Mouse (Mus musculus) hindbrain, embryonic 13.5 days (tissue): ENCODE data around the gene Srp72. TPM values are rescaled to one million over a fixed set of nuclear protein-coding genes. Genes with fewer than 3 reads are reported as not detected.

Experiments used
- ATAC-seq: fragments of 200-750 bp; cut with Nextera tagmentation; 2 replicates; pipeline ENCODE4 v1.8.0; 2017; ENCODE audit warnings: moderate TSS enrichment; ENCODE audit not compliant: low FRiP score
- H3K27ac ChIP-seq: fragments of 300-500 bp; sonication (generic); 2 replicates; pipeline ENCODE4 v1.5.1; 2015; ENCODE audit warnings: inconsistent platforms, mild to moderate bottlenecking, moderate library complexity
- H3K27me3 ChIP-seq: fragments of 300-500 bp; sonication (generic); 2 replicates; pipeline ENCODE4 v1.6.1; 2015; ENCODE audit warnings: mild to moderate bottlenecking, inconsistent platforms
- H3K36me3 ChIP-seq: fragments of 300-500 bp; sonication (generic); 2 replicates; pipeline ENCODE4 v1.6.1; 2015; ENCODE audit warnings: mild to moderate bottlenecking, inconsistent platforms
- H3K4me1 ChIP-seq: fragments of 300-500 bp; sonication (generic); replicated peaks from 2 replicates; pipeline ENCODE4 v1.6.1; 2015; ENCODE audit warnings: inconsistent platforms
- H3K4me2 ChIP-seq: fragments of 300-500 bp; sonication (generic); 2 replicates; pipeline ENCODE4 v1.6.1; 2015; ENCODE audit warnings: inconsistent platforms, mild to moderate bottlenecking, moderate library complexity
- H3K4me3 ChIP-seq: fragments of 300-500 bp; sonication (generic); 2 replicates; pipeline ENCODE4 v1.5.1; 2015; ENCODE audit warnings: mild to moderate bottlenecking, inconsistent platforms
- H3K9ac ChIP-seq: fragments of 300-500 bp; sonication (generic); 2 replicates; pipeline ENCODE4 v1.6.1; 2015; ENCODE audit warnings: mild to moderate bottlenecking, inconsistent platforms
- H3K9me3 ChIP-seq: fragments of 300-500 bp; sonication (generic); 2 replicates; pipeline ENCODE4 v1.6.1; 2016; ENCODE audit warnings: inconsistent platforms
- WGBS: fragments of 180-500 bp; shearing (Covaris S2); methylation state at CpG from one replicate; pipeline ENCODE4 v1.1.7; 2015; 5-methylcytosine and 5-hydroxymethylcytosine counted together
- polyA plus RNA-seq: library from polyadenylated mRNA; unstranded; fragments of >200 nt; fragmentation: Nextera tagmentation; extraction: Ambion mirVana; gene quantifications from 2 replicates; pipeline ENCODE4 v1.2.1, GENCODE M21; 2015

The Srp72 gene
- polyA plus RNA-seq, 1 experiment from 2014 or later: 80.3 TPM

DNA sequence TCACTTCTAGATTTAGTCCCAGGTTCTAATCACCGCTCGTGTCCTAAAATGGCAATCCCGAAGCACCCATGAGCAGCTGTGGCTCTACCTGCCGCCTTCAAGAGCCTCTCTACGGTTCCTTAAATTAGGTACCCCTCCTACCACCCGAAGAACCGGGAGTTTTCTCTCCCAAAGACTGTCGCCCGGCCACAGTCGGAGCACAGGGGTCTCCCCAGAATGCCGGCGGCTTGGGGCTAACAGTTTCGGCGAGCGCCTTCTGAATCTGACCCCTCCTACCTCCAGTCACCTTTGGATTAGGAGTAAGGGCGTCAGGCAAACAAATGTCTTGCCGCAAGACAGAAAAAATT is 303 bp upstream of the Srp72 start:
- peak; percentile 55 for ATAC-seq
- H3K9ac ChIP-seq: peak overlapping the region; percentile 88
- peaks cover 25% of the 10 kb centered on the region for H3K4me1 ChIP-seq
- H3K4me3 ChIP-seq: peak overlapping the region; percentile 90
- no peaks in the 10 kb centered on the region for H3K27me3 ChIP-seq
- H3K27ac ChIP-seq: no peak overlapping the region
- 3% methylated on average over 17 of the region's 17 CpGs for WGBS
- peaks cover 18% of the 10 kb centered on the region for H3K36me3 ChIP-seq
- H3K9me3 ChIP-seq: no peaks in the 10 kb centered on the region
- H3K4me2 ChIP-seq: peak overlapping the region; percentile 90

DNA sequence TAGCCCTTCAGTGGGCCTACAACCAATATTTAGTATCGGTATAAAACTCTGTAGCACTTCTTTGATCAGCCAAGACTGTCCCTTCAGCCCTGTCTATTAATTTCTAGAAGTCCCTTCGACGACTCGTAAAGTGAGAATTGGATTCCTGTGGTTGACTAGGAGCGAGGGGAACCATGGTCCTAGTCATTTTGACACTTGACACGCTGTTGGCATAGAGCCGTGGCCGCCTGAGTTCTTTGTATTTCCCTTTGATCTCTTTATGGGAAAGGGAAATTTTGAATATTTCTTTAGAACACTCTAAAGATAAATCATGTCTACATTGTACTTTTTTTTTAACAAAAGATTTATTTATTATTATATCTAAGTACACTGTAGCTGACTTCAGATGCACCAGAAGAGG is 1.3 kb downstream of the Srp72 start:
- Histone ChIP-seq H3K27ac (no peak overlapping the region), H3K27me3 (no peaks in the 10 kb centered on the region), H3K9ac (peak overlapping the region; percentile 88), H3K4me1 (peaks cover 25% of the 10 kb centered on the region), H3K4me2 (peak overlapping the region; percentile 90), H3K4me3 (peak overlapping the region; percentile 90), H3K36me3 (peaks cover 26% of the 10 kb centered on the region), H3K9me3 (no peaks in the 10 kb centered on the region)
- WGBS: 89% methylated on average over 8 of the region's 8 CpGs
- ATAC-seq: no peak

DNA sequence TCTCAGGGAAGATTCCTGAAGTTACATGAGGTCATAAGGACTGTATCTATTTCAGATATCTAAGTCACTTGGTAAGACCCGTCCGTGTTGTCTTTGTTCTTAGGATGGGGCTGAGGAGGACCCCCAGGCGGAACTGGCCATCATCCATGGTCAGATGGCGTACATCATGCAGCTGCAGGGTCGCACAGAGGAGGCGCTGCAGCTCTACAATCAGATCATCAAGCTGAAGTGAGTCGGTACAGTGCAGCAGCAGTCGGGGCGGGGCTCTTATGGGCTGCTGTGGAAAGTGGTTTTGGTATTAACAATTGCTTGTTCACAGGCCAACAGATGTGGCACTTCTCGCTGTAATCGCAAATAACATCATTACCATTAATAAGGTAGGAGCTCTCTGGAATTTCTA is 9.5 kb downstream of the Srp72 start:
- H3K4me3 ChIP-seq: no peak overlapping the region
- H3K4me2 ChIP-seq: no peak overlapping the region
- H3K4me1 ChIP-seq: no peaks in the 10 kb centered on the region
- peaks cover 71% of the 10 kb centered on the region for H3K36me3 ChIP-seq
- 95% methylated on average over 11 of the region's 11 CpGs for WGBS
- no peak overlapping the region for H3K9ac ChIP-seq
- no peak overlapping the region for H3K27ac ChIP-seq
- no peak for ATAC-seq
- H3K9me3 ChIP-seq: no peaks in the 10 kb centered on the region
- no peaks in the 10 kb centered on the region for H3K27me3 ChIP-seq

DNA sequence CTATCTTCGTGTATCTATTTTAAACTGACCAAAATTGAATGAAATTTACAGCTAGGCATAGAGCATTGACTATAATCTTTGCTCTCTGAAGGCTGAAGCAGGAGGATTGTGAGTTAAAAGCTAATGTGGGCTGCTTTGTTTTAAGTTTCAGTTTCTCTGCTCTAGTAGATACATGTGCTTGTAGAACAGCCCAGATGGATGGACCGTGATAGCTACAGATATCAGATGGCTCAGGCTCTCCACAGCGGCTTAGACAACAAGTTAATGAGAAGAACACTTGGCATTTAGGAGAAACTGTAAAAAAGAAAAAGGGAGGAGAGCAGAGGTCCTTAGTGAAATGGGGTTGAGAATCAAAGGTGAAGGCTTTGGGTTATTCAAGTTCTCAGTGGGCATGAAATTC is 16.3 kb downstream of the Srp72 start:
- Histone ChIP-seq H3K4me3 (no peak overlapping the region), H3K9me3 (no peaks in the 10 kb centered on the region), H3K27ac (no peak overlapping the region), H3K4me2 (no peak overlapping the region), H3K36me3 (peaks cover 80% of the 10 kb centered on the region), H3K27me3 (no peaks in the 10 kb centered on the region), H3K4me1 (no peaks in the 10 kb centered on the region), H3K9ac (no peak overlapping the region)
- 98% methylated on average over 3 of the region's 3 CpGs for WGBS
- ATAC-seq: no peak

DNA sequence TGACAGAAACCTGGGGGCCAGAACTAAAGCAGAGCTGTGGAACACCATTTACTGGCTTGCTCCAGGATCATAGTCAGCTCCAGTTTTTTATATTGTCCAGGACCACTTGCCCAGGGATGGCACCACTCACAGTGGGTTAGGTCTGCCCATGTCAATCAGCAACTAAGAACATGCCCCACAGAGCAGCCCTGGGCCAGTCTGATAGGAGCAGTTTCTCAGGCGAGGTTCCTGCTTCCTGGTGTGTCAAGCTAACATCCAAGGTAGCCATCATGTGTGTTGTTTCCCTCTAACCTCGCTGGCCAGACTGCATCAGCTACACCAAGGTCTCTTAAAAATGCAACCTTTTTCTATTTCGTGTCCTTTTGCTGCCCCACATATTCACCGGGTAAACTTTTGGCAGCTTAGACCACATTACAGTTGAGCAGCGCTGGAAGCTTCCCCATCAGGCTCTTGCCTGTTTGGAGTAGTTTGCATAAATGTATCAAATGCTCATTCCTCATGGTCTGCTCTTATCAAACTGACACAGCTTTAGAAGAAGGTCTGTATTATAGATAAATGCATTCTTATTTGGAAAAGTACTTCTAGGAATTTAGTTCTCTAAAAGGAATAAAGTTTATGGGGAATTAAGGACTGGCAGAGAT is 18.8 kb downstream of the Srp72 start:
- Histone ChIP-seq H3K4me3 (no peak overlapping the region), H3K4me1 (no peaks in the 10 kb centered on the region), H3K27ac (no peak overlapping the region), H3K36me3 (peaks cover 82% of the 10 kb centered on the region), H3K9ac (no peak overlapping the region), H3K4me2 (no peak overlapping the region), H3K27me3 (no peaks in the 10 kb centered on the region), H3K9me3 (no peaks in the 10 kb centered on the region)
- WGBS: 93% methylated on average over 5 of the region's 5 CpGs
- no peak for ATAC-seq

DNA sequence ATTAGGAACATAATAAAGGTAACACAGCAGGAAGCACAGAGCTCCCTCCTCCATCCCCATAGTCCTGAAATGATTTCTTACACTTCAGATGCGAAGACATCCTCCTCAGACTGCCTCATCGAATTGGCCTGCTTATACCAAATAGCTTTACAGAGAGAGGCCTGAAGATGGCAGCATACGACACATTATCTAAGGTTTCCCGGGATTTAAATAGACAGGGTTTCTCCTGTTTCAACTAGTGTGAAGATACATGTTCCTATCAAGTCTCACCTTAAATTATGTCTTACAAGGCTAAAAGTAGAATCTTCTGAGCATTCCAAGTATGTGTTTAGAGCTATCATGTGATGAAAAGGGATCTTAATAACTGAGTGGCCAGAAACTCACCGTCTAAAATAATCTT is 23.9 kb downstream of the Srp72 start:
- no peaks in the 10 kb centered on the region for H3K9me3 ChIP-seq
- no peak overlapping the region for H3K27ac ChIP-seq
- H3K4me3 ChIP-seq: no peak overlapping the region
- no peak for ATAC-seq
- no peak overlapping the region for H3K9ac ChIP-seq
- 52% methylated on average over 5 of the region's 5 CpGs for WGBS
- H3K4me2 ChIP-seq: no peak overlapping the region
- H3K4me1 ChIP-seq: no peaks in the 10 kb centered on the region
- no peaks in the 10 kb centered on the region for H3K27me3 ChIP-seq
- H3K36me3 ChIP-seq: peaks cover 69% of the 10 kb centered on the region

DNA sequence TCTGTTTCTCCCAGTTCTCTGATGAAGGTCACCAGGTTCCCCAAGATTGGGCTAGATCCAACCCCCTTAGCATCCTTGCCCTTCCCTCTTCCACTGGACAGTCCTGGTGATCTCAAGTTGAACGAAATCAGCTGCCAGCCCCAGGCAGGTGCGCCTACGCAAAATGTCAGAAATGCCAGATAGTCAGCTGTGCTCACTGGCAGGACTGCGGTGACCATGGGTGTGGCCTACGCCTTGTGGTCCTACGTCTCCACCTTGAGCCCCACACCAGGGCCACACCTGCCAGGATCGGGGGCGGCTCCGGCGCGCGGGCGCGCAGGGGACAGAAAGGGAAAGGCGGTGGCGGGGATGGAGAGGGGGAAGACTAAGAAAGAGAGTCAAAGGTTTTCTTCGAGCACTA is 26.7 kb downstream of the Srp72 start:
- WGBS: 94% methylated on average over 17 of the region's 17 CpGs
- Histone ChIP-seq H3K9ac (no peak overlapping the region), H3K27me3 (no peaks in the 10 kb centered on the region), H3K4me3 (no peak overlapping the region), H3K9me3 (no peaks in the 10 kb centered on the region), H3K27ac (no peak overlapping the region), H3K4me1 (no peaks in the 10 kb centered on the region), H3K36me3 (peaks cover 45% of the 10 kb centered on the region), H3K4me2 (no peak overlapping the region)
- no peak for ATAC-seq

DNA sequence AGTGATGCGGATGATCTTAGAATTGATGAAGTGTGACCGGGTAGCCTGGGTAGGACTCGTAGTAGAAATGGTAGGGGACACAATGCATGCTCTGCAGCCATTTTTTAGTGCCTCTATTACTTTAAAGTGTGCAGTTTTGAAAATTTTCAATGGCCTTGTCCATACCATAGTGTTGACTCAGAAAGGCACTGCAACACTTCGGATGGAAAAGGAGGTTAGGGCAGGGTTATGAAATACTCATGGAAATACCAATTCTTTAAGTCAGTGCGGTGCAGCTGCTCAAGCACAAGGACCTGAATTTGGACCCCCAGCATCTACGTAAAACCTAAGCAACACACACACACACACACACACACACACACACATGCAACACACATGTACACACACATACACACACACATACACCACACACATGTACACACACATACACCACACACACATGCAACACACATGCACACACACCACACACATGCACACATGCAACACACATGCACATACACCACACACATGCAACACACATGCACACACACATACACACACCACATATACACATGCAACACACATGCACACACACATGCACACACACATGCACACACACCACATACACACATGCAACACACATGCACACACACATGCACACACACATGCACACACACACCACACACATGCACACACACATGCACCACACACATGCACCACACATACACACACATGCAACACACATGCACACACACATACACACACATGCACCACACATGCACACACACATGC is 29.8 kb downstream of the Srp72 start, which contains the start of gene Arl9:
Arl9 (plus strand) TSS at position 5 of the 771 bp plus-strand sequence.
- peaks cover 20% of the 10 kb centered on the region for H3K36me3 ChIP-seq
- no peak within 1 kb of the TSS for H3K9ac ChIP-seq
- no peak for ATAC-seq
- no peaks in the 10 kb centered on the region for H3K9me3 ChIP-seq
- no peaks in the 10 kb centered on the region for H3K4me1 ChIP-seq
- H3K27me3 ChIP-seq: no peaks in the 10 kb centered on the region
- 94% methylated on average over 6 of the region's 6 CpGs for WGBS
- H3K4me2 ChIP-seq: no peak within 1 kb of the TSS
- no peak within 1 kb of the TSS for H3K4me3 ChIP-seq
- H3K27ac ChIP-seq: no peak within 1 kb of the TSS

DNA sequence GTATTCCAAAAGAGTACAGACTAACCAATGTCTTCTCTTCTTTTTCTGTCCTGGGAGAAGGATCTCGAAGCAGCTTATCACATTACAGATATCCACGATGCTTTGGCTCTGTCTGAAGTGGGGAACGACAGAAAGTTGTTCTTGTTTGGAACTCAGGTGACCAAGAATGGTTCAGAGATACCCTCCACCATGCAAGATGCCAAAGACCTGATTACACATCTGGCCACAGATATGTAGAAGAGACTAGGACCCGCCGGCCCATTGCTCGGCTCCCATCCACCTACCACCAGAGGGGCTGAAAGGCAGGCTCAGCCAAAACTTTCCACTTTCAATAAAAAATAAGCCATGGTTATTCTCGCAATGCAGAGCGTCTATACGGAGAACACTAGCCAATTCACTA is 35.9 kb downstream of the Srp72 start:
- no peak for ATAC-seq
- Histone ChIP-seq H3K4me1 (no peaks in the 10 kb centered on the region), H3K27ac (no peak overlapping the region), H3K4me3 (no peak overlapping the region), H3K9ac (no peak overlapping the region), H3K27me3 (no peaks in the 10 kb centered on the region), H3K4me2 (no peak overlapping the region), H3K36me3 (no peaks in the 10 kb centered on the region), H3K9me3 (no peaks in the 10 kb centered on the region)
- WGBS: 93% methylated on average over 9 of the region's 9 CpGs

DNA sequence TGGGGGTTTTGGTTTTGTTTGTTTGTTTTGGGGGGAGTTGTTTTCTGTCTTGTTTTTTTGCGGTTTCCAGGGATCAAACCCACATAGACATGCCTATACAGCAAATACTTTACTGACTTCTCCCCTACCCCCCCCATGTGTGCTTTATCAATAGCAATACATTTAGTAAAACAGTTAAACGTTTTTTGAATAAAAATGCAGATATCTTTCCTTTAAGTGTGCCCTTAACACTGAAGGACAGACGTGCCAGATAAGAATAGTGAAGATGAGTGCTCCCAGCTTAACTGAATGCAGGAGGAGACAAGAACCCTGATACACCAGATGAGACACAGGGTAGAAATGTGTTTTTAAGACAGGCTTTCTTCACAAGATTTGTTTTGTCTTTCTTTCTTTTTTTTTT is 36.6 kb downstream of the Srp72 start:
- 68% methylated on average over 3 of the region's 3 CpGs for WGBS
- no peak for ATAC-seq
- H3K27me3 ChIP-seq: no peaks in the 10 kb centered on the region

DNA sequence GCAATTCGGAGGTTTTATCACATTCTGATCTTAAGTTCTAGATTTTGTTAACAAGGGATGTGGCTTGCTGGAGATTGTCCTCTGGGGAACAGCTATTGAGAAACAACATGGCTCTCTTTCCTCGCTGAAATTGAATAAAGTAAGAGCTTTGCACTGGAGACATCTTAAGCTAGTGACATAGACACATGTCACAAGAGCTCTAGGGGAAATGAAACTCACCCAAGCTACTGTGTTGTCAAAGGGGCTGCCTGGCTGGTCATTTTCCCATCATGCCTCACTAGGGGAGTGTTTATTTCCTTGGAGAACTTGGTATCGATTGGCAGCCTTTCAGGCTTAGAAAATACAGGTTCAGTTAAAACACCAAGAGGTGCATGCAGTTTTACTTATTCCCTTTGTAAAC is 38.7 kb downstream of the Srp72 start:
- Histone ChIP-seq H3K9me3 (no peaks in the 10 kb centered on the region), H3K4me1 (peaks cover 4% of the 10 kb centered on the region; the same call in 1 of the 2 replicates), H3K36me3 (no peaks in the 10 kb centered on the region), H3K27ac (no peak overlapping the region), H3K4me3 (no peak overlapping the region), H3K27me3 (no peaks in the 10 kb centered on the region), H3K4me2 (no peak overlapping the region), H3K9ac (no peak overlapping the region)
- no peak for ATAC-seq
- 86% methylated on average over 3 of the region's 3 CpGs for WGBS

More for the DNA sequence above, 36.6 kb downstream of the Srp72 start:
- no peak overlapping the region for H3K4me2 ChIP-seq
- H3K4me3 ChIP-seq: no peak overlapping the region
- H3K9me3 ChIP-seq: no peaks in the 10 kb centered on the region
- H3K36me3 ChIP-seq: no peaks in the 10 kb centered on the region
- H3K9ac ChIP-seq: no peak overlapping the region
- H3K4me1 ChIP-seq: peaks cover under 1% of the 10 kb centered on the region; the same call in 1 of the 2 replicates
- H3K27ac ChIP-seq: no peak overlapping the region

DNA sequence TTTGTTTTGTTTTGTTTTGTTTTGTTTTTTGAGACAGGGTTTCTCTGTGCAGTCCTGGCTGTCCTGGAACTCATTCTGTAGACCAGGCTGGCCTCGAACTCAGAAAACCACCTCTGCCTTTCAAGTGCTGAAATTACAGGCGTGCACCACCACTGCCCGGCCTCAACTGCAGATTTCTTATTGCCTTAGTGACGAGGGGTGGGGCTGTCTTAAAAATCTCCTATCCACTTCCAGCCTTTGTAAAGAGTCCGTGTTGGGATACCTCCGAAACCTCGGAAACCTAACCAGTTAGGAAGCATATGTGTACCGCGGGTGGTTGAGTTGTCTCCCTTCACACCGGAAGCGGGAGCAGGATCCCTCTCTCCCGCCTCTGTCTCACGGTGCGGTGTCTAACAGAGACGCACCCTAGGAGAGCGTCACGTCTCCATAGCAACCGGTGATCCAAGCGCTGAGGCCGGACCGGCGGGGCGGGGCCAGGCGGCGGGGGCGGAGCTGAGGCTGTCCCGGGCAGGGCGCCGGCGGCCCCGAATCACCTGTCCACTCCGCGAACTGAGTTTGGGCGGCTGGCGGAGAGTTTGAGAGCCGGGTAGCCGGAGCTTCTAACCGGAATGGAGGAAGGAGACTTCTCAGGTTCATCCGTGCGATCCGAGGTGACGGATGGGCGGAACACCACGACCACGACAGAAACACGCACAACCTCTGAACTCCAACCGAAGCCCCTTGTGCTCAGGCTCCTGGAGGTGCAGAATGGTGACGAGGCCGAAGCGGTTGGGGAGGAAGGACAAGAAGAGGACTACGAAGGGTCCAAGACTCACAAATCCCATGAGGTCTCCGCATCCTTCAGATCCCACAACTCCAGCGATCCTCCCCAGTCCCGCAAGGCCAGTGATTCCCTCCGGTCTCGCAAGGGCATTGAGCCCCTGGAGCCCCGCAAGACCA is 41.3 kb downstream of the Srp72 start, which contains the start of gene Thegl:
Thegl (plus strand) TSS at position 480 of the 939 bp plus-strand sequence.
- H3K27me3 ChIP-seq: no peaks in the 10 kb centered on the region
- WGBS: 10% methylated on average over 57 of the region's 57 CpGs
- ATAC-seq: peak; percentile 98
- H3K36me3 ChIP-seq: no peaks in the 10 kb centered on the region
- H3K4me1 ChIP-seq: peaks cover 4% of the 10 kb centered on the region; the same call in 1 of the 2 replicates
- H3K9me3 ChIP-seq: no peaks in the 10 kb centered on the region
- peak within 1 kb of the TSS; percentile 73 for H3K4me2 ChIP-seq
- peak within 1 kb of the TSS; percentile 57 for H3K4me3 ChIP-seq
- H3K9ac ChIP-seq: peak within 1 kb of the TSS; percentile 69
- no peak within 1 kb of the TSS for H3K27ac ChIP-seq
